8 mouse cellular contexts compared by ENCODE assay signal in the genomic region with DNA sequence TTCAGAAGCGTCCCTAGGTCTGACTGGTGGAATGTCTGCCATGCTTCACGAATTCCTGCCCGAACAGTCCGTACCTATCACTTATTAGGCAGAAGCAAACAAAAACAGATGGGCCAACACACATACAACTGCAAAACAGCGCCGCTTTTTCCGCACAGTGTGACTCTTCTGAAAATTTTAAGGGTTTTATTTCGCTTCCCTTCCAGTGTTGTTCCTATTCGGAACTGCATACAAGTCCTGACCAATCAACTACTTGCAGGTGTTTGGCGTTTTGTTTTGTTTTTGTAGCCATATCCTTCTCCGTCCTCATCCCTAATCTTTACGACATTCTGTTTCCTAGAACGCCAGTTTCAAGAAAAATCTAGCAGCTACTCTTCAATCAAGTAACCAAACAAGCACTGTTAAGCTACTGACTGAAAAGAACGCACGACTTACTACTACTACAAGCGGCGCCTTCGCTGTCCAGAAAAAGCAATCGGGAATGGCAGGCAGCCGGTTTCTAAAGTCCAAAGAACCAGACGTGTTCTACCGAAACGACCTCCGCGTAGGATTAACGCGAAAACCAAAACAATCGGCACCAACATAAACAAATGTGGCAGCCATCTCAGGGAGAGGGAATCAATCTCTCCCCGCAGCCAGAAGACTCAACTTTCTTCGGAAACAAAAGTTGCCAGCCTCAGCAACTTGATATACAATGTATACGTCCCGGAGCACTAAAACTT. TPM values are rescaled to one million over a fixed set of nuclear protein-coding genes. Genes with fewer than 3 reads are reported as not detected.
A peak's percentile ranks its signal among the peaks of the same experiment; 100 is the strongest.
DNase-seq lines count a peak whose midpoint lies in the region; ATAC-seq lines count a peak whose summit lies in the region.

No protein-coding gene starts in this region.

- no peaks in the 10 kb centered on the region for H3K27me3 ChIP-seq in lung, embryonic 15.5 days

- H3K4me2 ChIP-seq in lung, embryonic 15.5 days, result peak overlapping the region; percentile 88

- H3K27ac ChIP-seq in lung, embryonic 15.5 days, result peak overlapping the region; percentile 100

- H3K4me3 ChIP-seq in lung, embryonic 15.5 days, result peak overlapping the region; percentile 70

- peaks cover 43% of the 10 kb centered on the region for H3K4me1 ChIP-seq in lung, embryonic 15.5 days

- ATAC-seq in lung, embryonic 15.5 days (ENCODE audit: borderline replicate concordance, extremely low read depth, low FRiP score, low TSS enrichment), result no peak

- H3K9ac ChIP-seq in lung, embryonic 15.5 days, result peak overlapping the region; percentile 87

- H3K36me3 ChIP-seq in lung, embryonic 15.5 days, result no peaks in the 10 kb centered on the region

- peak; percentile 81 for DNase-seq in A20 (ENCODE audit: low read depth, low spot score)
- DNase-seq in MN1 (ENCODE audit: low spot score), result peak; percentile 27
- peak; percentile 68 for DNase-seq in embryo, embryonic 10.5 days (ENCODE audit: low spot score)
- DNase-seq in heart, adult 8-10 months (ENCODE audit: low spot score), result peak; percentile 53
- peak; percentile 71 for DNase-seq in kidney, adult 9 months
- peak; percentile 9 for DNase-seq in ovary, postnatal 14 days (ENCODE audit: low spot score)
- DNase-seq in yolk sac, embryonic 10.5 days (ENCODE audit: low spot score), result peak; percentile 63

- WGBS in lung, embryonic 15.5 days, result under 1% methylated on average over 32 of the region's 32 CpGs

- H3K9me3 ChIP-seq in lung, embryonic 15.5 days, result no peaks in the 10 kb centered on the region

RNA-seq across cellular contexts. Expression of a gene that starts 0.9 kb away (rescaled TPM):
- total RNA-seq in heart, adult 8-10 months (2022), result 10 to 100 TPM; 43.2 to 48.3 (median 45.9) TPM
- 17.2 and 17.9 TPM in 2 replicates for polyA plus RNA-seq in lung, embryonic 15.5 days (2015; fragmentation: Nextera tagmentation; extraction: Ambion mirVana)

Comparison
In these comparisons a context has a peak if more than half of its experiments do, and no peak if none do; other contexts are left out.
1. DNase-seq: peak in every context shown above with its lines; median percentile 81 in A20; 71 in kidney, adult 9 months; 68 in embryo, embryonic 10.5 days; 63 in yolk sac, embryonic 10.5 days; 53 in heart, adult 8-10 months; 27 in MN1; 9 in ovary, postnatal 14 days.